Mouse (Mus musculus) stomach, postnatal 0 days (tissue): ENCODE data around the gene Riok1.

ENCODE experiments used
- CTCF ChIP-seq: IDR thresholded peaks from 2 replicates; pipeline ENCODE4 v1.5.1; 2016; ENCODE audit warnings: antibody characterized with exemption, low read depth, mild to moderate bottlenecking, moderate library complexity
- EP300 ChIP-seq: optimal IDR thresholded peaks from 2 replicates; pipeline ENCODE3; 2016; ENCODE audit warnings: antibody characterized with exemption

DNA sequence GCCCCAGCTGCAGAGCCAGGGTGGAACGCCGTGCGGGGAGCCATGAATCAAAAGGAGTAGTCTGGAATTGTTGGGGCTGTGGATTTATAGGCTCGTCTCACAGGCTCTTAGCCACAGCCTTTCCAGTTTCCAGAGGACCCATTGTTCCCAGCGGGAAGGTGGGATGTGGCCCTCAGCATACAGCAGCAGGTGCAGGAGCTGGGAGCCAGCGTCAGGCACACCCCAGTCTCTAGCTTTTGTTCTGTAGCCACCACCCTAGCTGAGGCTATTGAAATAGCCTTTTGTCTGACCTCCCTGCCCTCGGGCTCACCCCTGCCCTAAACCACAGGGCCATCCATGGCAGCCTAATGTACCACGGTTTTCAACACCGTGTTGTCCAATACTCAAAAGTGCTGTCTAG lies 72.3 kb downstream of the Riok1 start:
- TF ChIP-seq EP300 (no peak), CTCF (no peak)
